22 mouse cellular contexts compared by ENCODE assay signal in the genomic region with DNA sequence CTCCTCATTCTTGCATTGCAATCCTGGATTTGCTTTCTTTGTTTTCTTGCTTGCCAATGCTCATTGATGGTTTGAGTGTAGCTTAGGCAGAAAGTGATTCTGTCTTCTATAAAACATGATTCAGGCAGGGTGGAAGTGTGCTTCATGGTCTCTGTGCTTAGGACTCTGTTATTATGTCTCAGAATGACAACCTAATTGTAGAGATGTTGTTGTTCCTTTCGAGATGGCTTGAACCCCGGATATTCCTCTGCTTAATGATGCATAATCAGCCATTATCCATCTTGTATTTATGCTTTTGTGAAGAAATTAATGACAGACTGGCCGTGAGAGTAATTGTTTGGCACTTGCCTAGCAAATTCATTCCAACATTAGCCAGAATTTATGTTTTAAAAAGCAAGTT.
"Had no signal": no experiment of that assay in that cellular context is flagged by ENCODE, and none has a peak within 500 bp of the region (broad histone marks: within the 10 kb centered on the region; RNA-seq: fewer than 3 reads in every experiment).

No protein-coding gene starts in this region.

- H3K27me3 ChIP-seq: limb, embryonic 12.5 days; limb, embryonic 15.5 days; midbrain, embryonic 12.5 days; midbrain, embryonic 15.5 days; neural tube, embryonic 12.5 days; neural tube, embryonic 15.5 days had no signal

- H3K4me2 ChIP-seq: limb, embryonic 12.5 days; limb, embryonic 15.5 days; liver, embryonic 11.5 days; lung, embryonic 14.5 days; midbrain, embryonic 12.5 days; midbrain, embryonic 15.5 days; neural tube, embryonic 12.5 days; neural tube, embryonic 15.5 days had no signal

- H3K27ac ChIP-seq: limb, embryonic 12.5 days; limb, embryonic 15.5 days; liver, embryonic 14.5 days; macrophage; midbrain, embryonic 12.5 days; midbrain, embryonic 15.5 days; neural tube, embryonic 12.5 days; neural tube, embryonic 15.5 days; stomach, postnatal 0 days had no signal

- H3K36me3 ChIP-seq: limb, embryonic 12.5 days; limb, embryonic 15.5 days; midbrain, embryonic 12.5 days; midbrain, embryonic 15.5 days; neural tube, embryonic 12.5 days; neural tube, embryonic 15.5 days had no signal

- ATAC-seq: liver, postnatal 0 days; lung, postnatal 0 days; midbrain, embryonic 15.5 days had no signal

- H3K9me3 ChIP-seq: limb, embryonic 12.5 days; limb, embryonic 15.5 days; midbrain, embryonic 12.5 days; midbrain, embryonic 15.5 days; neural tube, embryonic 12.5 days; neural tube, embryonic 15.5 days had no signal

- H3K4me1 ChIP-seq: limb, embryonic 12.5 days; limb, embryonic 15.5 days; neural tube, embryonic 12.5 days had no signal

- H3K4me3 ChIP-seq: limb, embryonic 12.5 days; limb, embryonic 15.5 days; midbrain, embryonic 12.5 days; midbrain, embryonic 15.5 days; neural tube, embryonic 12.5 days; neural tube, embryonic 15.5 days had no signal

- DNase-seq: kidney, postnatal 14 days; kidney, postnatal 4 days; left cerebral cortex, postnatal 4 days; liver, postnatal 0 days; lung, embryonic 14.5 days; right cerebral cortex, adult 18-20 months; right cerebral cortex, postnatal 14 days; right cerebral cortex, postnatal 4 days; thymus, adult 2 months; thymus, postnatal 14 days; thymus, postnatal 4 days had no signal

- H3K9ac ChIP-seq: limb, embryonic 12.5 days; limb, embryonic 15.5 days; liver, embryonic 14.5 days; liver, postnatal 0 days; lung, embryonic 14.5 days; midbrain, embryonic 12.5 days; midbrain, embryonic 15.5 days; neural tube, embryonic 12.5 days; neural tube, embryonic 15.5 days had no signal
